In the genomic region with DNA sequence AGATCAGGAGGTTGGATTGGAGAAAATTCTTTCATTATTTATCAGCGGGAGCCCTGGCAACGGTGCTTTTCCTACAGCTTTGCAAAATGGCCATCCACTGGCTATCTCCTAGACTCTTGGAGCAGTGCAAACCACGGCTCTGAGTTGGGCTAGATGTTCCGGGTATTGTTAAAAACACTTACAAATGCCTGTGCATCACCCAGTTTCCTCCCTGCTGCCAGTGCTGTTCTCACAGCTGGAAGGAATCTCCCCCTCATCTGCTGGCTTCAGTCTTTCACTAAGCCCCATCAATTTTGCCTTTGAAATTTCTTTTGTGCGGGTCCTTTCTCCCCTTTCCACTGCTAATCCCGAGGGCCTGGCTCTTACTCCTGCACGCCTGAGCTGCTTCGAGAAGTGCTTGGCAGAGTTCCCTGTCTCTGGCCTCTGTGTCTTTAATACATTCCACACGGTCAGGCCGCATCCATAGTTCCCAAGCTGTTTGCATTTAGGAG, we compare ENCODE assay signal across 8 mouse cellular contexts.
A peak's percentile ranks its signal among the peaks of the same experiment; 100 is the strongest.
DNase-seq lines count a peak whose midpoint lies in the region; ATAC-seq lines count a peak whose summit lies in the region.

No protein-coding gene starts in this region.

- no peak for ATAC-seq in cerebellum, adult (ENCODE audit: insufficient number of reproducible peaks, low FRiP score, low TSS enrichment)
- ATAC-seq in forebrain, embryonic 16.5 days: peak; percentile 83
- ATAC-seq in activated CD4-positive, CD25-positive, alpha-beta regulatory T cell, adult 4 months: no peak

- H3K27me3 ChIP-seq in forebrain, embryonic 16.5 days (replicated peaks; ENCODE audit: control insufficient read depth, insufficient read depth, low read length): no peaks in the 10 kb centered on the region

- no peak overlapping the region for H3K4me2 ChIP-seq in forebrain, embryonic 16.5 days (ENCODE audit: low read length)

- WGBS in forebrain, embryonic 16.5 days: 2% methylated on average over 10 of the region's 10 CpGs

- peak; percentile 24 for DNase-seq in cerebellum, adult 11 months
- DNase-seq in cerebellum, adult 18-20 months: peak; percentile 46 to 47
- peak; percentile 70 for DNase-seq in kidney, postnatal 14 days
- peak; percentile 22 for DNase-seq in neural tube, embryonic 10.5 days (ENCODE audit: extremely low spot score, low spot score)
- no peak for DNase-seq in c-Kit-positive CD71-positive TER-119-positive erythroid progenitor cells, embryonic 14.5 days (ENCODE audit: low spot score)

- peak overlapping the region; percentile 2; the same call in 1 of the 2 replicates for H3K27ac ChIP-seq in forebrain, embryonic 16.5 days (ENCODE audit: low read length)

- no peak overlapping the region for H3K9ac ChIP-seq in forebrain, embryonic 16.5 days (replicated peaks; ENCODE audit: low read depth, low read length)

- H3K36me3 ChIP-seq in forebrain, embryonic 16.5 days (ENCODE audit: control insufficient read depth, insufficient read depth): no peaks in the 10 kb centered on the region

- no peak overlapping the region for H3K4me3 ChIP-seq in forebrain, embryonic 16.5 days (replicated peaks; ENCODE audit: low read length)

- H3K4me1 ChIP-seq in forebrain, embryonic 16.5 days (replicated peaks; ENCODE audit: control insufficient read depth, insufficient read depth, low read length): peaks cover 14% of the 10 kb centered on the region

- H3K9me3 ChIP-seq in forebrain, embryonic 16.5 days (ENCODE audit: control insufficient read depth, low read length): no peaks in the 10 kb centered on the region
